Mouse (Mus musculus) T-helper 1 cell (primary cell): ENCODE results near the gene Mdh2.

ENCODE experiments used
- in situ Hi-C: fragments of 300-600 bp; cut with MboI, MseI; formaldehyde crosslinking; loops from one replicate; pipeline ENCODE4 v1.15.1; 2025; ENCODE audit warnings: high pct_unique_total_duplicates

Mdh2 gene

GRCm38 (mm10) chr5:135778471-135779445, at the start of gene Mdh2:
Mdh2 (plus strand) TSS chr5:135778480.
- in situ Hi-C loops: no loop called here

- in situ Hi-C loops: no loop called here
These were observed 48.9 kb upstream of the Mdh2 start for GRCm38 (mm10) chr5:135729351-135729750.

GRCm38 (mm10) chr5:135730278-135730677, 48.0 kb upstream of the Mdh2 start:
- in situ Hi-C loops: no loop called here

GRCm38 (mm10) chr5:135730916-135731315, 47.4 kb upstream of the Mdh2 start:
- in situ Hi-C loops: no loop called here

- in situ Hi-C loops: no loop called here
These were observed 47.0 kb upstream of the Mdh2 start for GRCm38 (mm10) chr5:135731322-135731721.

GRCm38 (mm10) chr5:135733071-135733470, 45.2 kb upstream of the Mdh2 start:
- in situ Hi-C loops: no loop called here

GRCm38 (mm10) chr5:135734057-135734680, 44.1 kb upstream of the Mdh2 start:
- in situ Hi-C loops: no loop called here

GRCm38 (mm10) chr5:135735741-135736140, 42.5 kb upstream of the Mdh2 start:
- in situ Hi-C loops: no loop called here

GRCm38 (mm10) chr5:135736544-135736943, 41.7 kb upstream of the Mdh2 start:
- in situ Hi-C loops: no loop called here

GRCm38 (mm10) chr5:135737154-135737553, 41.1 kb upstream of the Mdh2 start:
- in situ Hi-C loops: no loop called here

- in situ Hi-C loops: no loop called here
These were observed 40.0 kb upstream of the Mdh2 start for GRCm38 (mm10) chr5:135738266-135738665.

GRCm38 (mm10) chr5:135742156-135742555, 36.1 kb upstream of the Mdh2 start:
- in situ Hi-C loops: no loop called here

- in situ Hi-C loops: no loop called here
These were observed 35.1 kb upstream of the Mdh2 start for GRCm38 (mm10) chr5:135742941-135743740.

- in situ Hi-C loops: no loop called here
These were observed 34.3 kb upstream of the Mdh2 start, which contains the start of gene Tmem120a for GRCm38 (mm10) chr5:135743741-135744609. Tmem120a (minus strand) TSS chr5:135744448.

- in situ Hi-C loops: no loop called here
These were observed 33.5 kb upstream of the Mdh2 start for GRCm38 (mm10) chr5:135744742-135745141.

GRCm38 (mm10) chr5:135751041-135751440, 27.2 kb upstream of the Mdh2 start:
- in situ Hi-C loops: no loop called here

GRCm38 (mm10) chr5:135751595-135751994, 26.7 kb upstream of the Mdh2 start:
- in situ Hi-C loops: no loop called here

- in situ Hi-C loops: no loop called here
These were observed 16.4 kb upstream of the Mdh2 start for GRCm38 (mm10) chr5:135761881-135762280.

GRCm38 (mm10) chr5:135763526-135763925, 14.8 kb upstream of the Mdh2 start:
- in situ Hi-C loops: no loop called here

- in situ Hi-C loops: loop anchor here (5.0 kb wide), 1 partner anchor 148 kb away; no protein-coding TSS in a partner anchor
These were observed 13.3 kb upstream of the Mdh2 start for GRCm38 (mm10) chr5:135764971-135765370.

- in situ Hi-C loops: no loop called here
These were observed 5.8 kb upstream of the Mdh2 start for GRCm38 (mm10) chr5:135772519-135772918.
